Mouse (Mus musculus) liver, embryonic 14.5 days (tissue): Measurements from ENCODE around the gene Prkd3. TPM values are rescaled to one million over a fixed set of nuclear protein-coding genes. Genes with fewer than 3 reads are reported as not detected.

Experiments
- ATAC-seq: fragments of 200-750 bp; cut with Nextera tagmentation; 2 replicates; pipeline ENCODE4 v1.8.0; 2017; ENCODE audit warnings: moderate number of reproducible peaks, mild to moderate bottlenecking, moderate library complexity; ENCODE audit not compliant: insufficient read depth
- DNase-seq, 3 experiments: peaks; one replicate each; pipeline ENCODE4 v3.0.0-alpha.2; 2012 to 2013; ENCODE audit warnings: low read depth in 3 of 3, low spot score in 3 of 3
- H3K27ac ChIP-seq: fragments of 300-500 bp; sonication (generic); 2 replicates; pipeline ENCODE4 v1.5.1; 2014; ENCODE audit warnings: moderate library complexity, mild to moderate bottlenecking, control low read depth, inconsistent platforms
- H3K27me3 ChIP-seq: fragments of 300-500 bp; sonication (generic); 2 replicates; pipeline ENCODE4 v1.6.1; 2014; ENCODE audit warnings: mild to moderate bottlenecking, low read length, moderate library complexity; ENCODE audit not compliant: control insufficient read depth, insufficient read depth
- H3K36me3 ChIP-seq: fragments of 300-500 bp; sonication (generic); replicated peaks from 2 replicates; pipeline ENCODE4 v1.6.1; 2014; ENCODE audit warnings: low read depth; ENCODE audit not compliant: control insufficient read depth, insufficient read depth
- H3K4me1 ChIP-seq, 2 experiments: fragments of 200-500 bp in 1 of 2; fragments of 300-500 bp in 1 of 2; sonication (generic) in 1 of 2; replicated peaks; 2 replicates each; pipeline ENCODE4 v1.6.1; 2012 to 2014; ENCODE audit warnings: antibody characterized with exemption in 1 of 2, inconsistent platforms in 1 of 2, low read length in 1 of 2; ENCODE audit not compliant: control insufficient read depth in 2 of 2, insufficient read depth in 2 of 2
- H3K4me2 ChIP-seq: fragments of 300-500 bp; sonication (generic); 2 replicates; pipeline ENCODE4 v1.6.1; 2014; ENCODE audit warnings: low read depth, mild to moderate bottlenecking, control low read depth, moderate library complexity
- H3K4me3 ChIP-seq, 2 experiments: fragments of 200-500 bp in 1 of 2; fragments of 300-500 bp in 1 of 2; sonication (generic) in 1 of 2; 2 replicates each; pipeline ENCODE4 v1.5.1; 2012 to 2014; ENCODE audit warnings: low read depth in 2 of 2, low read length in 2 of 2, mild to moderate bottlenecking in 2 of 2, control low read depth in 1 of 2, inconsistent platforms in 1 of 2, moderate library complexity in 1 of 2; ENCODE audit not compliant: insufficient read depth in 1 of 2
- H3K9ac ChIP-seq: fragments of 300-500 bp; sonication (generic); replicated peaks from 2 replicates; pipeline ENCODE4 v1.6.1; 2014; ENCODE audit warnings: mild to moderate bottlenecking, control low read depth, moderate library complexity
- H3K9me3 ChIP-seq: fragments of 300-500 bp; sonication (generic); 2 replicates; pipeline ENCODE4 v1.6.1; 2016; ENCODE audit warnings: low read length, mixed read lengths; ENCODE audit not compliant: control insufficient read depth
- CTCF ChIP-seq: IDR thresholded peaks from 2 replicates; pipeline ENCODE4 v1.5.1; 2016; ENCODE audit warnings: antibody characterized with exemption, low read depth, control low read depth
- EP300 ChIP-seq: IDR thresholded peaks from 2 replicates; pipeline ENCODE4 v1.6.1; 2016; ENCODE audit warnings: antibody characterized with exemption, low read depth
- WGBS: fragments of 180-500 bp; shearing (Covaris S2); extraction: QIAGEN DNeasy Blood & Tissue Kit; methylation state at CpG from one replicate; pipeline ENCODE4 v1.1.7; 2014; ENCODE audit not compliant: insufficient replicate concordance; 5-methylcytosine and 5-hydroxymethylcytosine counted together
- polyA plus RNA-seq, 2 experiments: library from polyadenylated mRNA; depleted of rRNA in 1 of 2; stranded (reverse) in 1 of 2; unstranded in 1 of 2; fragments of >200 nt; fragmentation: Nextera tagmentation in 1 of 2; extraction: Ambion mirVana in 1 of 2; gene quantifications; 2 replicates each; pipeline versions ENCODE4 v1.2.1 to v1.2.3; 2012 to 2014

Prkd3 gene
- polyA plus RNA-seq, 2 experiments: 6.0 TPM

DNA sequence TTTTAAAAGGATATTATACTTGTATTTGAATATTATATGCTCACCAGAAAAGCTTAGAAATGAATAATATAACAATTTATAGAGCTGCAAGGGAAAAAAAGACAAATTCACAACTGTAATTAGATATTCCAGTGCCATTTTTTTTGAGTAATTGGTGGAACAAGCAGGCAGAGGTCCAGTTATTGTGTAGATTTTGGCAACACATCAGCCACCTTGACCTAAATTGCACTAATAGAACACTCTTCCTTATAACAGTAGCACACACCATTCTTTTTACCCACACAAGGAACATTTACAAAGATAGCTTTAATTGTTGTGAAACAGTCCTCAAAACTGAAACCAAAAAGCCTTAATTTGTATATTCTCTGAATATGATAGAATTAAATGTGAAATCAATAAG is 19.0 kb upstream of the Prkd3 start:
- H3K9me3 ChIP-seq: no peaks in the 10 kb centered on the region

DNA sequence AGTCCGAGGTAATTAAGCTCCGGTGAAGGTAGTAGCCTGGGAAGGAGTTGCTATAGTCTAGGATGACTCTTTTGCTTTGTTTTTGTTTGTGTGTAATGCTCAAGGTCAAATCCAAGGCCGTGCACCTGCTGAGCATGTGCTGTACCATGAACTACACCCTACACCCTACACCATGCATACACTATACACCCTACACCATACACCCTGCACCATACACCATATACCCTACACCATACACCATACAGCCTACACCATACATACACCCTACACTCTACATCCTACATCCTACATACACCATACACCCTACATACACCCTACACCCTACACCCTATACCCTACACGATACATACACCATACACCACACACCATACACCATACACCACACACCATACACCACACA is 12.2 kb upstream of the Prkd3 start:
- no peak overlapping the region for H3K9ac ChIP-seq
- 70% methylated on average over 4 of the region's 4 CpGs for whole genome bisulfite sequencing
- no peak for ATAC-seq
- no peak for DNase-seq
- no peak overlapping the region for H3K27ac ChIP-seq
- H3K4me3 ChIP-seq: no peak overlapping the region
- H3K4me1 ChIP-seq: no peaks in the 10 kb centered on the region
- no peaks in the 10 kb centered on the region for H3K9me3 ChIP-seq
- H3K36me3 ChIP-seq: no peaks in the 10 kb centered on the region
- H3K27me3 ChIP-seq: no peaks in the 10 kb centered on the region
- TF ChIP-seq CTCF: no peak
- TF ChIP-seq EP300: no peak
- no peak overlapping the region for H3K4me2 ChIP-seq

More for the DNA sequence above, 19.0 kb upstream of the Prkd3 start:
- no peak for ATAC-seq
- Histone ChIP-seq H3K27ac (no peak overlapping the region), H3K9ac (no peak overlapping the region), H3K4me2 (no peak overlapping the region), H3K4me3 (no peak overlapping the region), H3K4me1 (no peaks in the 10 kb centered on the region), H3K36me3 (no peaks in the 10 kb centered on the region), H3K27me3 (no peaks in the 10 kb centered on the region)
- DNase-seq: no peak
- TF ChIP-seq CTCF (no peak), EP300 (no peak)

DNA sequence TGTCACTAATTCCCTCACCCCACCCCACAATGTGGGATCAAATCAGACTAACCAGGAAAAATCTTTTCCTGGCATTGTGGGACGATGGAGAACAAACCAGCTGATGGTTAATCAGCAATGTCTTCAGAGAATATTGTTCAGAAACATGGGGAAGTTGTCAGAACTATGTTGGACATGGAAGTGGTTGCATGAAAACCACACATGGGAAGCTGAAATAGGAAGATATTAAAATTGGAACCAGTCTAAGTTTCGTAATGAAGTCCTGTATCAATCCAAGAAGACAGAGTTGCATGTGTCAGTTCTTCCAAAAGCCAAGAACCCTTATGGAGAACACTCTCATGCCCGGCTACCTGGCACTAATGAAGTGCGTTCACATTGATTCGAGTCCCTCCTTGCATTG is 11.0 kb upstream of the Prkd3 start:
- DNase-seq: no peak
- H3K9me3 ChIP-seq: no peaks in the 10 kb centered on the region
- no peak for ATAC-seq
- no peak overlapping the region for H3K27ac ChIP-seq
- H3K9ac ChIP-seq: no peak overlapping the region
- H3K4me2 ChIP-seq: no peak overlapping the region
- no peak overlapping the region for H3K4me3 ChIP-seq
- no peaks in the 10 kb centered on the region for H3K36me3 ChIP-seq
- no peak for TF ChIP-seq EP300
- TF ChIP-seq CTCF: no peak
- no peaks in the 10 kb centered on the region for H3K4me1 ChIP-seq
- WGBS: 56% methylated on average over 5 of the region's 5 CpGs
- H3K27me3 ChIP-seq: no peaks in the 10 kb centered on the region

DNA sequence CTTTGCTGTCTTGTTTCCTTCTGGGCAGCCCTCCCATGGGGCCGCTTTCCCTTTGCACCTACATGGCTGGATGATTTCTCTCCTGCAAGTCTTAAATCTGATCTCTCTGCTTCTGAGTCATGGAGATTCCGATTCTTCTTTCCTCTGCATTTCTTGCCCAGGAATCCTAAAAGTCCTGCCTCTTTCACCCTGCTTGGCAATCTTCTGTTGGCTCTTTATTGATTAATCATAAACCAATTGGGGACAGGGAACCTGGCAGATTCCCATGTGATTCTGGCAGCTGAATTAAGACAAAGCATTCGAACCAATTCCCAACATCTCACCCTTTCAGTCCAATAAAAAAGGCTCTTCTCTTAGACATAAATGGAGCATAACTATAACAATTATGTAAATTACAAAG is 8.6 kb upstream of the Prkd3 start:
- Histone ChIP-seq H3K9ac (no peak overlapping the region), H3K36me3 (no peaks in the 10 kb centered on the region), H3K4me1 (no peaks in the 10 kb centered on the region), H3K27me3 (no peaks in the 10 kb centered on the region), H3K4me2 (no peak overlapping the region), H3K4me3 (no peak overlapping the region), H3K9me3 (no peaks in the 10 kb centered on the region), H3K27ac (no peak overlapping the region)
- 55% methylated on average over 3 of the region's 3 CpGs for WGBS
- DNase-seq: no peak
- TF ChIP-seq CTCF (no peak), EP300 (no peak)
- no peak for ATAC-seq

DNA sequence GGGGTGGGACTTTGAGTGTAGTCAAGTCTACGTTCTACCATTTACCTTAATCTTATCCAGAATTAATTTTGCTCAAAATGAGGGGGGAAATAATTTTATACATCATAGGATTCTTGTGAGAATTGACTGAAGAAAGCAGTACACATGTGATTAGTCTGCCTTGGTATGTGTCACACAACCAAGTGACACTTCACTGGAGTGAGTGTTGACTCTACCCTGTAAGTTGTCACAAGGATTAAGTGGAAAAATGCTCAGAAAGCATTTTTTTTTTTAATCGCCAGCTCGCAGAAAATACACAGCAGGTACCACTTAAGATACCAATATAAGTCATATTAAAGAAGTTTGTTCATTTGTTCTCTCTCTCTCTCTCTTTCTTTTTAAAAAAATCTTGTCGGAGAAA is 3.9 kb upstream of the Prkd3 start:
- H3K9me3 ChIP-seq: no peaks in the 10 kb centered on the region
- 60% methylated on average over 4 of the region's 4 CpGs for WGBS
- TF ChIP-seq EP300 (no peak), CTCF (no peak)

More for the DNA sequence above, 3.9 kb upstream of the Prkd3 start:
- H3K4me2 ChIP-seq: no peak overlapping the region
- no peak overlapping the region for H3K9ac ChIP-seq
- H3K36me3 ChIP-seq: no peaks in the 10 kb centered on the region
- ATAC-seq (no peak), DNase-seq (no peak)
- no peak overlapping the region for H3K4me3 ChIP-seq
- H3K27me3 ChIP-seq: no peaks in the 10 kb centered on the region; the same call in none of the 2 replicates
- no peak overlapping the region for H3K27ac ChIP-seq
- H3K4me1 ChIP-seq: 0 out of 4 replicates have a peak, but pooled peaks cover 0 to 3% of the 10 kb centered on the region in 2 experiments
